Mouse (Mus musculus) cerebellum, adult 2 months (tissue): ENCODE measurements at regions not wholly inside any gene's neighbourhood (a gene's known extent, or its start where the extent isn't known, plus 50 kb on each side); places are given as distances from the start of the nearest gene placed in this dataset.

Experiments used
- CTCF ChIP-seq: fragments of 200-500 bp; IDR thresholded peaks from 2 replicates; pipeline ENCODE4 v1.5.1; 2011; ENCODE audit warnings: low read depth, mild to moderate bottlenecking, control low read depth, low read length, moderate library complexity, borderline replicate concordance; ENCODE audit not compliant: insufficient read depth
- POLR2A ChIP-seq: fragments of 200-500 bp; IDR thresholded peaks from 2 replicates; pipeline ENCODE4 v1.6.1; 2011; ENCODE audit warnings: low read length, control low read depth, borderline replicate concordance; ENCODE audit not compliant: insufficient read depth

- TF ChIP-seq CTCF (no peak), POLR2A (no peak)
Measured at GRCm38 (mm10) chr1:77219488-77220321, 295.2 kb downstream of the Epha4 start.
